Mouse (Mus musculus) CD4-positive, CD25-positive, alpha-beta regulatory T cell, adult 2 months (primary cell): ENCODE data around the gene Nck2.
"Not testable (repeated sequence)": the region's sequence is repeated elsewhere in the genome, so short reads cannot be mapped to it uniquely, and the experiment has no call there.

Source experiments
- DNase-seq: peaks from one replicate; pipeline ENCODE4 v3.0.0-alpha.2; 2012; ENCODE audit warnings: low read depth, low spot score

Nck2 gene

GRCm38 (mm10) chr1:43501920-43502791 lies 57.8 kb downstream of the Nck2 start:
- no peak for DNase-seq

GRCm38 (mm10) chr1:43502792-43503146 lies 58.4 kb downstream of the Nck2 start:
- DNase-seq: peak; percentile 48

GRCm38 (mm10) chr1:43503261-43503660 lies 58.9 kb downstream of the Nck2 start:
- no peak for DNase-seq

- no peak for DNase-seq
These were observed 59.3 kb downstream of the Nck2 start for GRCm38 (mm10) chr1:43503676-43504075.

GRCm38 (mm10) chr1:43504235-43504634 lies 59.9 kb downstream of the Nck2 start:
- peak; percentile 63 for DNase-seq

GRCm38 (mm10) chr1:43506638-43507037 lies 62.3 kb downstream of the Nck2 start:
- no peak for DNase-seq

- DNase-seq: no peak
These were observed 63.4 kb downstream of the Nck2 start for GRCm38 (mm10) chr1:43507809-43508208.

- peak; percentile 52 for DNase-seq
These were observed 66.9 kb downstream of the Nck2 start for GRCm38 (mm10) chr1:43511256-43511655.

GRCm38 (mm10) chr1:43511667-43512066 lies 67.3 kb downstream of the Nck2 start:
- no peak for DNase-seq

GRCm38 (mm10) chr1:43517405-43517804 lies 73.0 kb downstream of the Nck2 start:
- DNase-seq: no peak

- peak; percentile 69 for DNase-seq
These were observed 76.0 kb downstream of the Nck2 start for GRCm38 (mm10) chr1:43520216-43520988.

- DNase-seq: no peak
These were observed 76.6 kb downstream of the Nck2 start for GRCm38 (mm10) chr1:43520989-43521371.

- no peak for DNase-seq
These were observed 77.1 kb downstream of the Nck2 start for GRCm38 (mm10) chr1:43521512-43521911.

- peak; percentile 47 for DNase-seq
These were observed 77.6 kb downstream of the Nck2 start for GRCm38 (mm10) chr1:43521950-43522349.

GRCm38 (mm10) chr1:43522976-43523375 lies 78.6 kb downstream of the Nck2 start:
- DNase-seq: no peak

GRCm38 (mm10) chr1:43524332-43524731 lies 80.0 kb downstream of the Nck2 start:
- no peak for DNase-seq

GRCm38 (mm10) chr1:43528275-43528674 lies 83.9 kb downstream of the Nck2 start:
- DNase-seq: no peak

- DNase-seq: no peak
These were observed 84.7 kb downstream of the Nck2 start for GRCm38 (mm10) chr1:43529086-43529485.

GRCm38 (mm10) chr1:43530295-43531020 lies 86.1 kb downstream of the Nck2 start:
- no peak for DNase-seq

- no peak for DNase-seq
These were observed 86.9 kb downstream of the Nck2 start for GRCm38 (mm10) chr1:43531307-43531706.

- DNase-seq: no peak
These were observed 87.9 kb downstream of the Nck2 start for GRCm38 (mm10) chr1:43532279-43532678.

- DNase-seq: not testable (repeated sequence)
These were observed 89.1 kb downstream of the Nck2 start for GRCm38 (mm10) chr1:43533497-43533896.
